Mouse (Mus musculus): ENCODE measurements around the gene Slc35e3. TPM values are rescaled to one million over a fixed set of nuclear protein-coding genes. Genes with fewer than 3 reads are reported as not detected.

Slc35e3 gene
- polyA plus RNA-seq, 1 experiment from 2014 or later, result 22.2 TPM

GRCm38 (mm10) chr10:117695605-117696004, 50.6 kb downstream of the Slc35e3 start:
- DNase-seq (ENCODE audit: low spot score) (no peak), ATAC-seq (replicated peaks; ENCODE audit: insufficient number of reproducible peaks, low FRiP score, low TSS enrichment, low read depth) (no peak)
- no peak overlapping the region for H3K9ac ChIP-seq (replicated peaks; ENCODE audit: low read length)
- peaks cover 19% of the 10 kb centered on the region for H3K36me3 ChIP-seq (replicated peaks; ENCODE audit: control insufficient read depth, insufficient read depth, low read depth, low read length)
- no peak overlapping the region for H3K27ac ChIP-seq (replicated peaks; ENCODE audit: low read depth, low read length)
- WGBS, result 92% methylated on average over 4 of the region's 4 CpGs
- no peaks in the 10 kb centered on the region for H3K9me3 ChIP-seq (replicated peaks; ENCODE audit: control insufficient read depth, low read length)
- H3K4me2 ChIP-seq (ENCODE audit: low read depth, low read length), result no peak overlapping the region
- H3K4me1 ChIP-seq (ENCODE audit: control insufficient read depth, insufficient read depth, low read length), result no peaks in the 10 kb centered on the region
- H3K27me3 ChIP-seq (ENCODE audit: control insufficient read depth, insufficient read depth, low read length), result no peaks in the 10 kb centered on the region
- H3K4me3 ChIP-seq (ENCODE audit: low read depth, low read length), result no peak overlapping the region

- ATAC-seq (replicated peaks; ENCODE audit: insufficient number of reproducible peaks, low FRiP score, low TSS enrichment, low read depth) (no peak), DNase-seq (ENCODE audit: low spot score) (no peak)
- no peak overlapping the region for H3K27ac ChIP-seq (replicated peaks; ENCODE audit: low read depth, low read length)
- peaks cover 19% of the 10 kb centered on the region for H3K36me3 ChIP-seq (replicated peaks; ENCODE audit: control insufficient read depth, insufficient read depth, low read depth, low read length)
- H3K4me2 ChIP-seq (ENCODE audit: low read depth, low read length), result no peak overlapping the region
- no peak overlapping the region for H3K9ac ChIP-seq (replicated peaks; ENCODE audit: low read length)
- H3K9me3 ChIP-seq (replicated peaks; ENCODE audit: control insufficient read depth, low read length), result no peaks in the 10 kb centered on the region
- no peaks in the 10 kb centered on the region for H3K27me3 ChIP-seq (ENCODE audit: control insufficient read depth, insufficient read depth, low read length)
- no peak overlapping the region for H3K4me3 ChIP-seq (ENCODE audit: low read depth, low read length)
- H3K4me1 ChIP-seq (ENCODE audit: control insufficient read depth, insufficient read depth, low read length), result no peaks in the 10 kb centered on the region
- WGBS, result 92% methylated on average over 4 of the region's 4 CpGs
These were observed 51.1 kb downstream of the Slc35e3 start for GRCm38 (mm10) chr10:117695027-117695426.

GRCm38 (mm10) chr10:117694255-117694953, 51.8 kb downstream of the Slc35e3 start:
- Histone ChIP-seq H3K4me3 (ENCODE audit: low read depth, low read length) (no peak overlapping the region), H3K27ac (replicated peaks; ENCODE audit: low read depth, low read length) (no peak overlapping the region), H3K36me3 (replicated peaks; ENCODE audit: control insufficient read depth, insufficient read depth, low read depth, low read length) (peaks cover 19% of the 10 kb centered on the region), H3K9me3 (replicated peaks; ENCODE audit: control insufficient read depth, low read length) (no peaks in the 10 kb centered on the region), H3K4me2 (ENCODE audit: low read depth, low read length) (no peak overlapping the region), H3K4me1 (ENCODE audit: control insufficient read depth, insufficient read depth, low read length) (no peaks in the 10 kb centered on the region), H3K27me3 (ENCODE audit: control insufficient read depth, insufficient read depth, low read length) (no peaks in the 10 kb centered on the region), H3K9ac (replicated peaks; ENCODE audit: low read length) (no peak overlapping the region)
- WGBS, result 91% methylated on average over 6 of the region's 6 CpGs
- ATAC-seq (replicated peaks; ENCODE audit: insufficient number of reproducible peaks, low FRiP score, low TSS enrichment, low read depth), result no peak
- DNase-seq (ENCODE audit: low spot score), result no peak

- no peaks in the 10 kb centered on the region for H3K4me1 ChIP-seq (ENCODE audit: control insufficient read depth, insufficient read depth, low read length)
- ATAC-seq (replicated peaks; ENCODE audit: insufficient number of reproducible peaks, low FRiP score, low TSS enrichment, low read depth), result no peak
- 97% methylated on average over 5 of the region's 5 CpGs for WGBS
- no peak overlapping the region for H3K4me3 ChIP-seq (ENCODE audit: low read depth, low read length)
- H3K36me3 ChIP-seq (replicated peaks; ENCODE audit: control insufficient read depth, insufficient read depth, low read depth, low read length), result peaks cover 22% of the 10 kb centered on the region
- H3K4me2 ChIP-seq (ENCODE audit: low read depth, low read length), result no peak overlapping the region
- no peak for DNase-seq (ENCODE audit: low spot score)
- H3K9me3 ChIP-seq (replicated peaks; ENCODE audit: control insufficient read depth, low read length), result no peaks in the 10 kb centered on the region
- H3K9ac ChIP-seq (replicated peaks; ENCODE audit: low read length), result no peak overlapping the region
- H3K27me3 ChIP-seq (ENCODE audit: control insufficient read depth, insufficient read depth, low read length), result no peaks in the 10 kb centered on the region
- no peak overlapping the region for H3K27ac ChIP-seq (replicated peaks; ENCODE audit: low read depth, low read length)
These were observed 53.2 kb downstream of the Slc35e3 start for GRCm38 (mm10) chr10:117692953-117693352.

- Histone ChIP-seq H3K9me3 (replicated peaks; ENCODE audit: control insufficient read depth, low read length) (no peaks in the 10 kb centered on the region), H3K4me3 (ENCODE audit: low read depth, low read length) (no peak overlapping the region), H3K4me2 (ENCODE audit: low read depth, low read length) (no peak overlapping the region), H3K4me1 (ENCODE audit: control insufficient read depth, insufficient read depth, low read length) (no peaks in the 10 kb centered on the region), H3K9ac (replicated peaks; ENCODE audit: low read length) (no peak overlapping the region), H3K27me3 (ENCODE audit: control insufficient read depth, insufficient read depth, low read length) (no peaks in the 10 kb centered on the region), H3K27ac (replicated peaks; ENCODE audit: low read depth, low read length) (no peak overlapping the region), H3K36me3 (replicated peaks; ENCODE audit: control insufficient read depth, insufficient read depth, low read depth, low read length) (peaks cover 22% of the 10 kb centered on the region)
- DNase-seq (ENCODE audit: low spot score) (no peak), ATAC-seq (replicated peaks; ENCODE audit: insufficient number of reproducible peaks, low FRiP score, low TSS enrichment, low read depth) (no peak)
These were observed 54.0 kb downstream of the Slc35e3 start for GRCm38 (mm10) chr10:117692173-117692572.

- no peak overlapping the region for H3K4me2 ChIP-seq (ENCODE audit: low read depth, low read length)
- no peaks in the 10 kb centered on the region for H3K27me3 ChIP-seq (ENCODE audit: control insufficient read depth, insufficient read depth, low read length)
- no peak overlapping the region for H3K9ac ChIP-seq (replicated peaks; ENCODE audit: low read length)
- no peak for DNase-seq (ENCODE audit: low spot score)
- ATAC-seq (replicated peaks; ENCODE audit: insufficient number of reproducible peaks, low FRiP score, low TSS enrichment, low read depth), result no peak
- 94% methylated on average over 10 of the region's 10 CpGs for WGBS
- no peaks in the 10 kb centered on the region for H3K9me3 ChIP-seq (replicated peaks; ENCODE audit: control insufficient read depth, low read length)
- H3K36me3 ChIP-seq (replicated peaks; ENCODE audit: control insufficient read depth, insufficient read depth, low read depth, low read length), result peaks cover 22% of the 10 kb centered on the region
- H3K4me1 ChIP-seq (ENCODE audit: control insufficient read depth, insufficient read depth, low read length), result no peaks in the 10 kb centered on the region
- no peak overlapping the region for H3K4me3 ChIP-seq (ENCODE audit: low read depth, low read length)
- no peak overlapping the region for H3K27ac ChIP-seq (replicated peaks; ENCODE audit: low read depth, low read length)
These were observed 54.7 kb downstream of the Slc35e3 start for GRCm38 (mm10) chr10:117691389-117691968.

- WGBS, result 97% methylated on average over 3 of the region's 3 CpGs
These were observed 55.3 kb downstream of the Slc35e3 start for GRCm38 (mm10) chr10:117690770-117691296.

GRCm38 (mm10) chr10:117690101-117690352, 56.1 kb downstream of the Slc35e3 start:
- no peak for DNase-seq (ENCODE audit: low spot score)
- no peak overlapping the region for H3K4me2 ChIP-seq (ENCODE audit: low read depth, low read length)
- no peaks in the 10 kb centered on the region for H3K27me3 ChIP-seq (ENCODE audit: control insufficient read depth, insufficient read depth, low read length)
- no peak overlapping the region for H3K9ac ChIP-seq (replicated peaks; ENCODE audit: low read length)
- no peak for ATAC-seq (replicated peaks; ENCODE audit: insufficient number of reproducible peaks, low FRiP score, low TSS enrichment, low read depth)
- no peak overlapping the region for H3K27ac ChIP-seq (replicated peaks; ENCODE audit: low read depth, low read length)
- WGBS, result 81% methylated on average over 2 of the region's 2 CpGs
- no peaks in the 10 kb centered on the region for H3K9me3 ChIP-seq (replicated peaks; ENCODE audit: control insufficient read depth, low read length)
- H3K4me1 ChIP-seq (ENCODE audit: control insufficient read depth, insufficient read depth, low read length), result no peaks in the 10 kb centered on the region
- no peak overlapping the region for H3K4me3 ChIP-seq (ENCODE audit: low read depth, low read length)
- H3K36me3 ChIP-seq (replicated peaks; ENCODE audit: control insufficient read depth, insufficient read depth, low read depth, low read length), result peaks cover 18% of the 10 kb centered on the region

More at GRCm38 (mm10) chr10:117690770-117691296, 55.3 kb downstream of the Slc35e3 start:
- no peak overlapping the region for H3K4me2 ChIP-seq (ENCODE audit: low read depth, low read length)
- H3K4me1 ChIP-seq (ENCODE audit: control insufficient read depth, insufficient read depth, low read length), result no peaks in the 10 kb centered on the region
- H3K36me3 ChIP-seq (replicated peaks; ENCODE audit: control insufficient read depth, insufficient read depth, low read depth, low read length), result peaks cover 22% of the 10 kb centered on the region
- no peaks in the 10 kb centered on the region for H3K27me3 ChIP-seq (ENCODE audit: control insufficient read depth, insufficient read depth, low read length)
- H3K27ac ChIP-seq (replicated peaks; ENCODE audit: low read depth, low read length), result no peak overlapping the region
- H3K9ac ChIP-seq (replicated peaks; ENCODE audit: low read length), result no peak overlapping the region
- no peaks in the 10 kb centered on the region for H3K9me3 ChIP-seq (replicated peaks; ENCODE audit: control insufficient read depth, low read length)
- ATAC-seq (replicated peaks; ENCODE audit: insufficient number of reproducible peaks, low FRiP score, low TSS enrichment, low read depth) (no peak), DNase-seq (ENCODE audit: low spot score) (no peak)
- H3K4me3 ChIP-seq (ENCODE audit: low read depth, low read length), result no peak overlapping the region

Measured in embryonic facial prominence, embryonic 11.5 days (tissue).